Mouse (Mus musculus): ENCODE results near the gene Pmvk. TPM values are rescaled to one million over a fixed set of nuclear protein-coding genes. Genes with fewer than 3 reads are reported as not detected.
A peak's percentile ranks its signal among the peaks of the same experiment; 100 is the strongest.

The Pmvk gene
- total and polyA plus RNA-seq, 3 experiments: 53.6 to 75.7 TPM; not detected in 1

DNA sequence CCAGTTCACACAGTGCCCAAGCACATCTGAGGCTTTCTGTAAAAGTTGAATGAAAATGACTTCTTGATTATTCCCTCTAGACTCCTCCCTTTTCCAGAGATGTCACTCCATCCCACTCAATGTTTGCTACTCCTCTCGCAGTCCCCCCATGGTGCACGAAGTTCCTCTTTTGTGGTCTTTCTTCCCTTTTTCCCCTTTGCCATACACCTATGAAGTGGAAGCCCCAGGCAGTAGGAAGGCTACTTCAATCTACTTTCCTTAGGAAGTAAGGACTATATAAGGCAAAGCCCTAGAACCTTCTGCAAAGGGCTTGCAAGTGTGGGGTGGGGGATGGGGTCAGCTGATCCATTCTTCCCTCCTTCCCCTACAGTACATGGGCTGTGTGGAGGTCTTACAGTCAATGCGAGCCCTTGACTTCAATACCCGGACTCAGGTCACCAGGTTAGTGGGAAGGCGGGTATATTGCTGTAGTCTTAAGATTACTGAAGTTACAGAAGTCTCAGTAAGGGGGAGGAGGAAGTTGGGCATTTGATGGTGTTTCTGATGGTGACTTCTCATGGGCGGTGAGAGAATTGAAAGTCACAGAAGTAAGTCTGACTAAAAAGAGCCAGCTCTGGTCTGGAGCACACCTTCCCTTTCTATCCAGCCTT lies 31.7 kb upstream of the Pmvk start:
- H3K4me1 ChIP-seq (ENCODE audit: control insufficient read depth in 1 of 2, insufficient read depth in 2 of 2, low read length in 2 of 2): peaks cover 23 to 51% of the 10 kb centered on the region in 2 experiments
- TF ChIP-seq EP300 (IDR thresholded peaks at IDR 0.05; ENCODE audit: low read depth in 1 of 2, low read length in 2 of 2) (peak in 1 of 2 experiments; percentile 19; a peak in 1 of 4 replicates), ETS1 (IDR thresholded peaks at IDR 0.05; ENCODE audit: low read depth, low read length) (no peak)
- peak; percentile 66 for DNase-seq (ENCODE audit: low read depth, low spot score)
- H3K36me3 ChIP-seq (ENCODE audit: control insufficient read depth in 1 of 2, insufficient read depth in 2 of 2, low read length in 2 of 2): peaks cover 9 to 48% of the 10 kb centered on the region in 2 experiments
- peaks cover 28% of the 10 kb centered on the region for H3K79me2 ChIP-seq (ENCODE audit: control insufficient read depth, insufficient read depth, low read length, poor library complexity)
- no peak overlapping the region for H3K9ac ChIP-seq (ENCODE audit: control insufficient read depth, low read depth, low read length, poor library complexity, severe bottlenecking)
- H3K27ac ChIP-seq (ENCODE audit: control insufficient read depth, low read depth, low read length): no peak overlapping the region
- no peaks in the 10 kb centered on the region for H3K27me3 ChIP-seq (ENCODE audit: control insufficient read depth in 1 of 2, insufficient read depth in 2 of 2, low read length in 2 of 2)
- no peak overlapping the region for H3K4me3 ChIP-seq (ENCODE audit: control insufficient read depth in 1 of 2, insufficient read depth in 1 of 2, low read depth in 2 of 2, low read length in 2 of 2)
- H3K9me3 ChIP-seq (replicated peaks; ENCODE audit: insufficient read depth, low read length): no peaks in the 10 kb centered on the region

DNA sequence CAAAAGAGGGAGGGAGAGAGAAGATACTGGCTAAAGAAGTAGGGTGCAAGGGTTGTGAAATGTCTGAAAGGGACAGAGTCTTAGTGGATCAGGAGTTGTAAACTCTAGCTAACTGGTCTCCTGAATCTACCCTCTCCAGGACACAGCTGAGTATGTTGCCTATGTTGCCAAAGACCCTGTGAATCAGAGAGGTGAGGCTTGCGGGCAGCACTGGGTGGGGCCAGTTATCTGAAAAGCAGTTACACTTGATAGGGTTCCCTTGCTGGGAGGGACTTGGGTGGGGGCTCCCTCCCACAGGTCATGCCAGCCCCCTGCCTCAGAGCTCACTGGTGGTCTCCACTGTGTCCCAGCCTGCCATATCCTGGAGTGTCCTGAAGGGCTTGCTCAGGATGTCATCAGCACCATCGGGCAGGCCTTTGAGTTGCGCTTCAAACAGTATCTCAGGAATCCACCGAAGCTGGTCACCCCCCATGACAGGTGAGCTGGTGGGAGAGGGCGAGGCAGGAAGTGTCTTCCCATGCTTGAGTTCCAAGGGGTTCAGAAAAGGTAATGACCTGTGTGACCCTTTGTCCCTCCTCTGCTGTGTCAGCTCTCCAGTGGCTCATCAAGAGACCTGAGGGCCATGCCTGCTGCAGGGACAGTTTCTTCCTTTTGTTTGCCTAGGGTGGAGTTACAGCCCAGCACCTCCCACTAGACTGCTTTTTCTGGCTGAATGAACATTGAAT lies 29.8 kb upstream of the Pmvk start:
- TF ChIP-seq KAT2A (conservative IDR thresholded peaks at IDR 0.05; ENCODE audit: low read depth, low read length) (no peak), RAD21 (IDR thresholded peaks at IDR 0.05; ENCODE audit: low read depth, low read length) (no peak), EP300 (IDR thresholded peaks at IDR 0.05; ENCODE audit: low read depth in 1 of 2, low read length in 2 of 2) (peak in 1 of 2 experiments; percentile 31; a peak in 2 of 4 replicates), ETS1 (IDR thresholded peaks at IDR 0.05; ENCODE audit: low read depth, low read length) (0 out of 2 replicates have a peak, but pooled peaks have one; percentile 11)
- Histone ChIP-seq H3K79me2 (ENCODE audit: control insufficient read depth, insufficient read depth, low read length, poor library complexity) (peaks cover 14% of the 10 kb centered on the region), H3K4me3 (ENCODE audit: control insufficient read depth in 1 of 2, insufficient read depth in 1 of 2, low read depth in 2 of 2, low read length in 2 of 2) (no peak overlapping the region), H3K36me3 (ENCODE audit: control insufficient read depth in 1 of 2, insufficient read depth in 2 of 2, low read length in 2 of 2) (peaks cover 9 to 44% of the 10 kb centered on the region in 2 experiments), H3K9ac (ENCODE audit: control insufficient read depth, low read depth, low read length, poor library complexity, severe bottlenecking) (no peak overlapping the region), H3K9me3 (replicated peaks; ENCODE audit: insufficient read depth, low read length) (no peaks in the 10 kb centered on the region), H3K27ac (ENCODE audit: control insufficient read depth, low read depth, low read length) (peak overlapping the region; percentile 14; the same call in 1 of the 2 replicates), H3K4me1 (ENCODE audit: control insufficient read depth in 1 of 2, insufficient read depth in 2 of 2, low read length in 2 of 2) (peaks cover 20 to 46% of the 10 kb centered on the region in 2 experiments), H3K27me3 (ENCODE audit: control insufficient read depth in 1 of 2, insufficient read depth in 2 of 2, low read length in 2 of 2) (no peaks in the 10 kb centered on the region)
- no peak for DNase-seq (ENCODE audit: low read depth, low spot score)

DNA sequence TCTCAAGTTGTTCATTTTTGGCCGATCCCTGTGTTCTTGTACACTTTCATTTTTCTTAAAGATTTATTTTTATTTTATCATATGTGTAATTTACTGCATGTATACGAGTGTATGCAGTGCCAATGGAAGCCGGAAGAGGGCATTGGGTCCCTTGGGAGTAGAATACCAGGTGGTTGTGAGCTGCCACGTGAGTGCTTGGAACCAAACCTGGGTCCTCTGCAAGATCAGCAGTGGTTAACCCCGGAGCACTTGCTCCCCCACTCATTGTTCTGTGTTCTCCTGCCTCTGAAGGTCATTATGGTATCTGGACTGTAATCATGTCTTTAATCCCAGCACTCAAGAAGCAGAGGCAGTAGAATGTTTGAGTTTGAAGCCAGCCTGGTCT lies 29.2 kb upstream of the Pmvk start:
- no peak overlapping the region for H3K4me3 ChIP-seq (ENCODE audit: control insufficient read depth in 1 of 2, insufficient read depth in 1 of 2, low read depth in 2 of 2, low read length in 2 of 2)
- H3K27me3 ChIP-seq (ENCODE audit: control insufficient read depth in 1 of 2, insufficient read depth in 2 of 2, low read length in 2 of 2): no peaks in the 10 kb centered on the region
- H3K4me1 ChIP-seq (ENCODE audit: control insufficient read depth in 1 of 2, insufficient read depth in 2 of 2, low read length in 2 of 2): peaks cover 18 to 40% of the 10 kb centered on the region in 2 experiments
- H3K79me2 ChIP-seq (ENCODE audit: control insufficient read depth, insufficient read depth, low read length, poor library complexity): peaks cover 9% of the 10 kb centered on the region
- no peak for DNase-seq (ENCODE audit: low read depth, low spot score)
- no peaks in the 10 kb centered on the region for H3K9me3 ChIP-seq (replicated peaks; ENCODE audit: insufficient read depth, low read length)
- peaks cover 9 to 41% of the 10 kb centered on the region in 2 experiments for H3K36me3 ChIP-seq (ENCODE audit: control insufficient read depth in 1 of 2, insufficient read depth in 2 of 2, low read length in 2 of 2)
- TF ChIP-seq TBP (IDR thresholded peaks at IDR 0.05; ENCODE audit: low read depth, low read length): no peak
- no peak for TF ChIP-seq RAD21 (IDR thresholded peaks at IDR 0.05; ENCODE audit: low read depth, low read length)
- TF ChIP-seq JUND (IDR thresholded peaks at IDR 0.05; ENCODE audit: low read depth, low read length): no peak
- TF ChIP-seq HCFC1 (IDR thresholded peaks at IDR 0.05; ENCODE audit: low read depth, low read length): no peak
- no peak for TF ChIP-seq MYB (IDR thresholded peaks at IDR 0.05; ENCODE audit: low read depth, low read length)
- TF ChIP-seq SIN3A (IDR thresholded peaks at IDR 0.05; ENCODE audit: low read length): no peak
- no peak for TF ChIP-seq POLR2AphosphoS5 (IDR thresholded peaks at IDR 0.05; ENCODE audit: borderline replicate concordance, low read depth, low read length)
- no peak for TF ChIP-seq ZC3H11A (IDR thresholded peaks at IDR 0.05; ENCODE audit: low read depth, low read length)
- no peak for TF ChIP-seq USF1 (IDR thresholded peaks at IDR 0.05; ENCODE audit: low read depth, low read length)
- no peak for TF ChIP-seq NRF1 (IDR thresholded peaks at IDR 0.05; ENCODE audit: insufficient read depth, low read depth, low read length, poor library complexity, severe bottlenecking)
- H3K9ac ChIP-seq (ENCODE audit: control insufficient read depth, low read depth, low read length, poor library complexity, severe bottlenecking): no peak overlapping the region
- H3K27ac ChIP-seq (ENCODE audit: control insufficient read depth, low read depth, low read length): no peak overlapping the region

All from MEL (cell line).